Mouse (Mus musculus) liver, embryonic 14 days (tissue): Measurements from ENCODE around the gene Vmn1r32. TPM values are rescaled to one million over a fixed set of nuclear protein-coding genes. Genes with fewer than 3 reads are reported as not detected.

Experiments
- polyA plus RNA-seq: library from polyadenylated mRNA; depleted of rRNA; stranded (reverse); fragments of >200 nt; gene quantifications from 2 replicates; pipeline ENCODE4 v1.2.3, GENCODE M21; 2012; rRNA removed

Vmn1r32 gene
- not detected in 2 replicates for polyA plus RNA-seq

DNA sequence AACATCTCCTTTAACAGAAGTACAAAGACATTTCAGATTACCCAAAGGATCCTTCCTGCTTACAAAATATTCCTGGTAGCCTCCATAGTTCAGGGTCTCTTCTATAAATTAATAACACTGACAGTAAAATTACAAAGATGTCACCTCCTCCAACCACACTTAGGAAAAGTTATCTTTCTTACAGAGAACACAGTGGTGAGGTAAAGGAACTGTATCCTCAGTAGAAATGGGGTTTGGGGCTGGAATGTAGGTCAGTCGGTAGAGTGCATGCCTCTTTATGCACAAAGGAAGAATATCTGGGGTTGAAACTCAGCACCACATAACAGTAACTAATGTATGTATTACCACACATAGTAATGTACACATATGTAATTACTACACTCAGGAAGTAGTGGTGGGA lies at the start of gene Vmn1r32:
Vmn1r32 (minus strand) TSS at position 101 of the 400 bp plus-strand sequence.

DNA sequence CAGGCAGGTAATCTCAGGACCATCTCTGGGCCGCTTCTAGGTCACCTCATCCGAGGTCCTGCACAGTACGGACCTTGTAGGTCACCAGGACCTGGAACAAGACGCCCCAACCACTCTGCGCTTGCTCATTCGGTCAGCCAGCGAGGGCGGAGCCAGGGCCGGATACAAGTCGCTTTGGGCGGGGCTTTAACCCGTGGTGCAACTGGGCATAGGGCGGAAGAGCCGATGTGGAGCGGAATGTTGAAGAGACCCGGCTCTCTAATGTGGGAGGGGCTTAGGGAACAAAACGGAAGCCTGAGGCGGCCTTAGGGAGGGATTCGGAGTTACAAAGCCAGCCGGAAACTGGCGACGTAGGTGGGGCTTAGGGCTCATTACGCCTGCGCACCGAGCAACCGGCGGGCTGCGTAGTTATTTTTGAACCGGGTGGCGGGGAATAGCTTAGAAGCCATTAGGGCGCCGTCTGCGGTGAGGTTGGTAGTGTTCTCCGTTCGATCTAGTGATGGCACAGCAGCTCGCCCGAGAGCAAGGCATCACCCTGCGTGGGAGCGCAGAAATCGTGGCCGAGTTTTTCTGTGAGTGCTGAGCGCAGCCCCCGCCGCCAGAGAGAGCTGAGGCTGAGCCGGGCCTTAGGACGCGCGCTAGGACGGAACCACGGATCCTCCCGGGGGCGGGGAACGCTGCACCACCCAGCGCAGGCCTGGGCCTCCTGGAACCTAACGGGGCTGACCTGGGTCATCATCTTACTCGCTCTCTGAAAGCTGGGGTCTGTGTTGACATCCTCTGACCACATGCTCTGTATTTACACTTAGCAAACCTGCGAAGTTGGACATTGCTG lies 24.7 kb downstream of the Vmn1r32 start, which contains the start of gene Mad2l1:
Mad2l1 (plus strand) TSS at position 363 of the 835 bp plus-strand sequence.

Other genes starting within 250 kb of the Vmn1r32 start
- gene Mad2l1, start 24.7 kb downstream of the Vmn1r32 start, polyA plus RNA-seq = 53.2 and 60.0 TPM in 2 replicates
- gene Vmn1r33, start 58.2 kb upstream of the Vmn1r32 start, polyA plus RNA-seq = not detected in 2 replicates
- gene Vmn1r34, start 83.8 kb upstream of the Vmn1r32 start, polyA plus RNA-seq = not detected in 2 replicates
- gene Vmn1r35, start 125.8 kb upstream of the Vmn1r32 start, polyA plus RNA-seq = not detected in 2 replicates
- not detected in 2 replicates for gene Vmn1r36, start 159.1 kb upstream of the Vmn1r32 start, polyA plus RNA-seq
- gene Vmn1r37, start 169.3 kb upstream of the Vmn1r32 start, polyA plus RNA-seq = not detected in 2 replicates
- gene Vmn1r38, start 222.5 kb upstream of the Vmn1r32 start, polyA plus RNA-seq = not detected in 2 replicates